Comparison of ENCODE assay signal across 8 mouse cellular contexts in genomic region chr15:25842462-25843085, GRCm38 (mm10). TPM values are rescaled to one million over a fixed set of nuclear protein-coding genes. Genes with fewer than 3 reads are reported as not detected.
A peak's percentile ranks its signal among the peaks of the same experiment; 100 is the strongest.
DNase-seq lines count a peak whose midpoint lies in the region; ATAC-seq lines count a peak whose summit lies in the region.

No protein-coding gene starts in this region.

- ATAC-seq in common myeloid progenitor, adult 5-6 weeks (replicated peaks; ENCODE audit: low read depth, poor library complexity, severe bottlenecking), result peak; percentile 26
- ATAC-seq in hindbrain, embryonic 11.5 days (ENCODE audit: low FRiP score), result no peak; the same call in 1 of the 2 replicates
- ATAC-seq in liver, embryonic 15.5 days (ENCODE audit: insufficient read depth), result no peak
- ATAC-seq in inflammation-experienced regulatory T-cells, adult 6 months, result no peak

- H3K27ac ChIP-seq in hindbrain, embryonic 11.5 days (ENCODE audit: low read depth, low read length), result no peak overlapping the region
- H3K27ac ChIP-seq in liver, embryonic 15.5 days (replicated peaks), result no peak overlapping the region

- WGBS in hindbrain, embryonic 11.5 days, result 15% methylated on average over 16 of the region's 16 CpGs
- WGBS in liver, embryonic 15.5 days (ENCODE audit: insufficient replicate concordance), result 14% methylated on average over 16 of the region's 16 CpGs

- peak overlapping the region; percentile 80 for H3K4me2 ChIP-seq in hindbrain, embryonic 11.5 days (replicated peaks; ENCODE audit: low read depth, low read length)
- H3K4me2 ChIP-seq in liver, embryonic 15.5 days, result peak overlapping the region; percentile 73

- H3K4me3 ChIP-seq in hindbrain, embryonic 11.5 days (ENCODE audit: low read depth, low read length), result peak overlapping the region; percentile 72
- H3K4me3 ChIP-seq in liver, embryonic 15.5 days (replicated peaks), result peak overlapping the region; percentile 57

- H3K36me3 ChIP-seq in hindbrain, embryonic 11.5 days (ENCODE audit: control insufficient read depth, insufficient read depth, low read length), result no peaks in the 10 kb centered on the region
- H3K36me3 ChIP-seq in liver, embryonic 15.5 days (replicated peaks), result no peaks in the 10 kb centered on the region

- H3K9me3 ChIP-seq in hindbrain, embryonic 11.5 days (ENCODE audit: control insufficient read depth, low read length), result no peaks in the 10 kb centered on the region
- H3K9me3 ChIP-seq in liver, embryonic 15.5 days (replicated peaks), result no peaks in the 10 kb centered on the region

- peaks cover 14% of the 10 kb centered on the region for H3K27me3 ChIP-seq in hindbrain, embryonic 11.5 days (ENCODE audit: control insufficient read depth, insufficient read depth, low read length)
- peaks cover 36% of the 10 kb centered on the region for H3K27me3 ChIP-seq in liver, embryonic 15.5 days

- H3K4me1 ChIP-seq in hindbrain, embryonic 11.5 days (replicated peaks; ENCODE audit: control insufficient read depth, insufficient read depth, low read length), result peaks cover 5% of the 10 kb centered on the region
- H3K4me1 ChIP-seq in liver, embryonic 15.5 days (replicated peaks), result no peaks in the 10 kb centered on the region; the same call in 1 of the 2 replicates

- peak overlapping the region; percentile 80 for H3K9ac ChIP-seq in hindbrain, embryonic 11.5 days (ENCODE audit: low read depth, low read length)
- no peak overlapping the region for H3K9ac ChIP-seq in liver, embryonic 15.5 days

- peak; percentile 28 for DNase-seq in kidney, adult 18-20 months
- DNase-seq in kidney, postnatal 10 days, result no peak
- peak; percentile 11 for DNase-seq in hindbrain, embryonic 11.5 days (ENCODE audit: low spot score)
- DNase-seq in ovary, postnatal 36 days (ENCODE audit: low spot score), result no peak
- no peak for DNase-seq in thymus, postnatal 25 days

RNA-seq across cellular contexts. Expression of gene Retreg1, which starts 0.4 kb away (rescaled TPM):
- total RNA-seq in common myeloid progenitor, adult 5-6 weeks (2017), result 77.9 and 95.7 TPM in 2 replicates
- polyA plus RNA-seq in hindbrain, embryonic 11.5 days (2014; fragmentation: Nextera tagmentation; extraction: Ambion mirVana), result 3.5 and 4.6 TPM in 2 replicates
- polyA plus RNA-seq in liver, embryonic 15.5 days (2015; fragmentation: Nextera tagmentation; extraction: Ambion mirVana), result 4.7 and 5.1 TPM in 2 replicates
- 10 to 100 TPM; 53.0 to 73.2 (median 58.3) TPM for polyA plus RNA-seq in inflammation-experienced regulatory T-cells, adult 6 months (2017; shearing (Covaris generic))

Comparison
In these comparisons a context has a peak if more than half of its experiments do, and no peak if none do; other contexts are left out.
1. DNase-seq: peak in kidney, adult 18-20 months (single experiment) and hindbrain, embryonic 11.5 days (single experiment); none in kidney, postnatal 10 days (single experiment), ovary, postnatal 36 days (single experiment) and thymus, postnatal 25 days (single experiment).